Mouse (Mus musculus) MEL (cell line): ENCODE results near the gene Hsd3b4.
"Not testable (repeated sequence)": the region's sequence is repeated elsewhere in the genome, so short reads cannot be mapped to it uniquely, and the experiment has no call there.

ENCODE experiments used
- CTCF ChIP-seq, 3 experiments: IDR thresholded peaks in 2 of 3; conservative IDR thresholded peaks in 1 of 3; 2 replicates each; pipeline ENCODE4 v1.5.1; 2011 to 2012; ENCODE audit warnings: low read length in 3 of 3, low read depth in 2 of 3, mild to moderate bottlenecking in 2 of 3, improper control_type of control experiment in 1 of 3, inconsistent platforms in 1 of 3, mixed read lengths in 1 of 3, moderate library complexity in 1 of 3; ENCODE audit not compliant: control insufficient read depth in 1 of 3, insufficient read depth in 1 of 3, poor library complexity in 1 of 3, severe bottlenecking in 1 of 3
- ELF1 ChIP-seq: IDR thresholded peaks from 2 replicates; pipeline ENCODE4 v1.6.1; 2014; ENCODE audit warnings: low read depth, mild to moderate bottlenecking, inconsistent platforms, low read length, improper control_type of control experiment, moderate library complexity
- NRF1 ChIP-seq: IDR thresholded peaks from 2 replicates; pipeline ENCODE4 v1.6.1; 2014; ENCODE audit warnings: low read depth, mild to moderate bottlenecking, inconsistent platforms, low read length, improper control_type of control experiment, moderate library complexity; ENCODE audit not compliant: poor library complexity, insufficient read depth, severe bottlenecking
- POLR2A ChIP-seq, 2 experiments: IDR thresholded peaks; 2 replicates each; pipeline ENCODE4 v1.6.1; 2011 to 2012; ENCODE audit warnings: low read length in 2 of 2, mild to moderate bottlenecking in 2 of 2, control low read depth in 1 of 2, improper control_type of control experiment in 1 of 2, low read depth in 1 of 2, moderate library complexity in 1 of 2; ENCODE audit not compliant: control insufficient read depth in 1 of 2, insufficient read depth in 1 of 2, poor library complexity in 1 of 2

DNA sequence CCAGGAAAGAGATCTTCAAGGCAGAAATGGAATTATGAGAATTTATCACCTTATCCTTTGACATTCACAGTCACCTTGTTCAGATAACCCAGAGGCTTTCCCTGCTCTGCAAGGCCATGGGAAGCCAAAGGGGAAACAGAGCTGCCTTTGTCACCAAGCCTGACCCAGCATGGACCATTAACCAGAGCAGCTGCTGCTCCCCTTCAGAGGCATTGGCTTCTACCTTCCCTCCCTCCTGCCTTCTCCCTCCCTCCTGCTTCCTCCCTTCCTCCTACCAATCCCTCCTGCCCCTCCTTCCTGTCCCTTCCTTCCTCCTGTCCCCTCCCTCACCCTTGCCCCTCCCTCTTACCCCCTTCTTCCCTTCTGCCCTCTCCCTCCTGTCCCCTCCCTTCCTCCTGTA lies 16.1 kb downstream of the Hsd3b4 start:
- TF ChIP-seq NRF1; CTCF (IDR thresholded peaks at IDR 0.05 in 2 of 3, conservative IDR thresholded peaks at IDR 0.05 in 1 of 3; ENCODE audit: control insufficient read depth in 1 of 3, insufficient read depth in 1 of 3, low read depth in 2 of 3, low read length in 3 of 3, poor library complexity in 1 of 3, severe bottlenecking in 1 of 3); ELF1; POLR2A (IDR thresholded peaks at IDR 0.05; ENCODE audit: control insufficient read depth in 1 of 2, insufficient read depth in 1 of 2, low read depth in 1 of 2, low read length in 2 of 2, poor library complexity in 1 of 2): not testable (repeated sequence)
